Mouse (Mus musculus): ENCODE data around the gene Sorcs3. TPM values are rescaled to one million over a fixed set of nuclear protein-coding genes. Genes with fewer than 3 reads are reported as not detected.

The Sorcs3 gene
- total and polyA plus RNA-seq, 2 experiments from 2014 or later = 18.3 to 25.3 TPM

DNA sequence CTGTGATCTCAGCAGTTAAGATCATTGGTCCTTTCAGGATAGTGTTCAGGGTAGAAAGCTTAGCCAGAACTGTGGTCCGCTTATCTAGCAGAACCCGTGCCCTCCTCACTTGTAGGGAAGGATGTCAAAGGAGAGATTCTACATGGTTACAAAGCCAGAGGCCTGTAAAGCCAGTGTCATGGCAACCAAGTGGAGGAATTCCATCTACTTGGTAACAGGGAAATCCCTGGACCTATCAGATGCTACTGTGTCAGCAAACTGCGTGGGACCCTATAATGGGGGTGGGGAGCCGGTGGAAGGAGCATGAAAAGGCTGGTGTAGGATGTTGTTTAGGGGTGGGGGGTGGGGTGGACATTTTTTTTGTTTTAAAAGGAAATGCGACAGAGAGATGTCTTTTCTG, 57.9 kb downstream of the Sorcs3 start:
- 19% methylated on average over 5 of the region's 5 CpGs for WGBS
- Histone ChIP-seq H3K27me3 (ENCODE audit: insufficient read depth, low read length) (no peaks in the 10 kb centered on the region), H3K4me1 (ENCODE audit: insufficient read depth, low read length) (0 out of 2 replicates have a peak, but pooled peaks cover 4% of the 10 kb centered on the region), H3K4me3 (ENCODE audit: low read depth, low read length) (no peak overlapping the region), H3K4me2 (ENCODE audit: low read depth, low read length, poor library complexity, severe bottlenecking) (no peak overlapping the region), H3K27ac (ENCODE audit: low read depth, low read length) (no peak overlapping the region), H3K36me3 (ENCODE audit: insufficient read depth, low read length) (no peaks in the 10 kb centered on the region), H3K9ac (replicated peaks; ENCODE audit: low read length, poor library complexity, severe bottlenecking) (no peak overlapping the region), H3K9me3 (ENCODE audit: low read length) (no peaks in the 10 kb centered on the region)
- no peak for TF ChIP-seq CTCF (IDR thresholded peaks at IDR 0.05)
- ATAC-seq (ENCODE audit: low FRiP score) (peak; percentile 63; the same call in 1 of the 2 replicates), DNase-seq (ENCODE audit: low spot score) (peak; percentile 24)

DNA sequence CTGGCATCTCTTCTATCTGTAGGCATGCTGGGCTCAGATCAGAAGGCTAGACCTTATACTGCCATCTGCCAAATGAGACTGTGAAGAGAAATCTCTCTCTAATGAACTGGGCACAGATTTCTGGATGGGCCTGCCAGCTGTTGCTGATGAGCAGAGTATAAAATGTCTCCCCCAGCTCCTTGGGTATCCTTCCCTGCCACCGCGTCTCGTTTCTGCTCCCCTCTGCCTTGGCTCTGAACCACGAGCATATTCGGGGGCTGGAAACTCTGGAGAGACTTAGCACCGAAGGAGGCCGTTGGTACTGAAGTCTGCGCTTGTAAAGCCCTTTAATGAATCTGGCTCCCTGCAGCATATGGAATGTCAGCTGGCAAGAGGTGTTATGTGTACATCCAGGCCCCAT, 74.4 kb downstream of the Sorcs3 start:
- no peak for TF ChIP-seq CTCF (IDR thresholded peaks at IDR 0.05)
- H3K27me3 ChIP-seq (ENCODE audit: insufficient read depth, low read length) = no peaks in the 10 kb centered on the region
- ATAC-seq (ENCODE audit: low FRiP score) = no peak
- no peaks in the 10 kb centered on the region for H3K4me1 ChIP-seq (ENCODE audit: insufficient read depth, low read length)
- no peaks in the 10 kb centered on the region for H3K36me3 ChIP-seq (ENCODE audit: insufficient read depth, low read length)
- no peak overlapping the region for H3K9ac ChIP-seq (replicated peaks; ENCODE audit: low read length, poor library complexity, severe bottlenecking)
- no peak overlapping the region for H3K27ac ChIP-seq (ENCODE audit: low read depth, low read length)
- H3K4me2 ChIP-seq (ENCODE audit: low read depth, low read length, poor library complexity, severe bottlenecking) = no peak overlapping the region
- H3K9me3 ChIP-seq (ENCODE audit: low read length) = no peaks in the 10 kb centered on the region
- peak; percentile 40 for DNase-seq (ENCODE audit: low spot score)
- 44% methylated on average over 8 of the region's 8 CpGs for WGBS
- H3K4me3 ChIP-seq (ENCODE audit: low read depth, low read length) = no peak overlapping the region

DNA sequence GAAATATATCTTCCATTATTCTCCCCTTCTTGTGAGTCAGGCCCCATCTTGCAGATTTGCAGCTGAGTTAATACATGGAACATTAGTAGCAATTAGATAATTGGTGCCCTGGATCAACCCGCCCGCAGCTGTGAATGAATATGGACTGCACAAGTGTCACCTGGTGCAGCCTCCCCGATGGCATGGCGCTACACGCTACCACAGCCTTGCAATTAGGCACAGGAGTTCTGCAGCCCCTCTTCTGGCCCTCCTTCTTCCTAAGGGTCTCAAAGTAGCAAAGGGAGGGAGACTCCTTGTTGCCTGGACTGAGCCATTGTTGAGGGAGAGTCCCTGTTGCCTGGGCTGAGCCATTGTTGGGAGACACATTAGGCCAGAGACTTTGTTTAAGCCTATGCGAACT, 76.4 kb downstream of the Sorcs3 start:
- DNase-seq (ENCODE audit: low spot score) (no peak), ATAC-seq (ENCODE audit: low FRiP score) (no peak)
- TF ChIP-seq CTCF (IDR thresholded peaks at IDR 0.05) = no peak

DNA sequence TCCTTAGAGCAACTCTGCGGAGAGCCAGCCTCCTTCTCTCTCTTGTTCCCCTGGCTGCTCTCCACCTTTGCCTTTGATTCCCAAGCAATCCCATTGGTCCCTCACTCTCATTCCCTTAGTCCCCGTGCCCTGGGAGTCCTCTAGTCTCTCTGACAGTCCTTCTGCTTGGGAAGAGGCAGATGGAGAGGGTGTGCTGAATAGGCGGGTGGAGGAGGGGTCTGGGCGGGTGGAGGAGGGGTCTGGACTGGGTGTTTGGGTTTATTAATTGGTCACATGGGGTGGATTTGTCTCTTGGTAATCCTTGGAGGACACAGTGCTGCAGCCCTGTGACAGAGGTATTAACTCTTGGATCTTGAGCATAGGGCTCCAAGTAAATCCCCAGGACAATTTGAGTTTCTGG, 77.4 kb downstream of the Sorcs3 start:
- TF ChIP-seq CTCF (IDR thresholded peaks at IDR 0.05) = no peak
- no peak for ATAC-seq (ENCODE audit: low FRiP score)
- DNase-seq (ENCODE audit: low spot score) = no peak
- Histone ChIP-seq H3K4me3 (ENCODE audit: low read depth, low read length) (no peak overlapping the region), H3K9me3 (ENCODE audit: low read length) (no peaks in the 10 kb centered on the region), H3K4me1 (ENCODE audit: insufficient read depth, low read length) (no peaks in the 10 kb centered on the region), H3K9ac (replicated peaks; ENCODE audit: low read length, poor library complexity, severe bottlenecking) (no peak overlapping the region), H3K27me3 (ENCODE audit: insufficient read depth, low read length) (no peaks in the 10 kb centered on the region), H3K36me3 (ENCODE audit: insufficient read depth, low read length) (no peaks in the 10 kb centered on the region), H3K4me2 (ENCODE audit: low read depth, low read length, poor library complexity, severe bottlenecking) (no peak overlapping the region), H3K27ac (ENCODE audit: low read depth, low read length) (no peak overlapping the region)
- 30% methylated on average over 4 of the region's 4 CpGs for WGBS

More for the DNA sequence above, 76.4 kb downstream of the Sorcs3 start:
- H3K36me3 ChIP-seq (ENCODE audit: insufficient read depth, low read length) = no peaks in the 10 kb centered on the region
- H3K4me1 ChIP-seq (ENCODE audit: insufficient read depth, low read length) = no peaks in the 10 kb centered on the region
- H3K27ac ChIP-seq (ENCODE audit: low read depth, low read length) = no peak overlapping the region
- H3K4me2 ChIP-seq (ENCODE audit: low read depth, low read length, poor library complexity, severe bottlenecking) = no peak overlapping the region
- H3K9ac ChIP-seq (replicated peaks; ENCODE audit: low read length, poor library complexity, severe bottlenecking) = no peak overlapping the region
- H3K27me3 ChIP-seq (ENCODE audit: insufficient read depth, low read length) = no peaks in the 10 kb centered on the region
- H3K9me3 ChIP-seq (ENCODE audit: low read length) = no peaks in the 10 kb centered on the region
- WGBS = 65% methylated on average over 6 of the region's 6 CpGs
- H3K4me3 ChIP-seq (ENCODE audit: low read depth, low read length) = no peak overlapping the region

DNA sequence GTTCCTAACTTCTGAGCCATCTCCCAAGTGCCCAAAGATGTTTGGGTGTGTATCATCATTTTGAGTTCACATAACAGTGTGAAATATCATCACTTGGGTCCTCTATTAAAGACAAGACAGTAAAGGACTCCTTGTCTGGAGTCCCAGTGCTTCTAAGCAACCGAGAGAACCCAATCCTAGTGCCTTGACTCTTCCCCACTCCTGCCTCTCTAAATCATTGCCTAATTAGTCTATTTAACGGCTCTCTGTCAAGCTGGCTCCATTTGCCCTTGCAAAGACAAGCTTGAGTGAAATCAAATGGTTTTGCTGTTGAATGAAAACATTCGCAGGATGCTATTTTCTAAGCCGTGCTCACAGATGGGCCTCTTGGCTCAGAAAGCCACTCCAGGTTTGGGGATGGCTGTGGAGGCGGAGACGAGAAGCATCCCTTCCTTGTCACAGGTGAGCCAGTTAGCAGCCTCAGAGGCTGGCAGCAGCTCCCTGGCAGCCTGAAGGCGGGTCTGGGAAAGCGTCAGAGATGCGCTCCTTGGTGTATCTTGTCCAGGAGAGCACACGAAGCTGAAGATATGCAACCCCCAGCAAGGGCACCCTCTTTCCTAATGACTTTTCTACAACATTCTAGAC, 79.9 kb downstream of the Sorcs3 start:
- no peak for TF ChIP-seq CTCF (IDR thresholded peaks at IDR 0.05)
- no peaks in the 10 kb centered on the region for H3K27me3 ChIP-seq (ENCODE audit: insufficient read depth, low read length)
- no peak for ATAC-seq (ENCODE audit: low FRiP score)
- H3K9me3 ChIP-seq (ENCODE audit: low read length) = no peaks in the 10 kb centered on the region
- no peak for DNase-seq (ENCODE audit: low spot score)
- H3K27ac ChIP-seq (ENCODE audit: low read depth, low read length) = no peak overlapping the region
- WGBS = 81% methylated on average over 10 of the region's 10 CpGs
- H3K4me3 ChIP-seq (ENCODE audit: low read depth, low read length) = no peak overlapping the region
- no peaks in the 10 kb centered on the region for H3K36me3 ChIP-seq (ENCODE audit: insufficient read depth, low read length)
- no peak overlapping the region for H3K9ac ChIP-seq (replicated peaks; ENCODE audit: low read length, poor library complexity, severe bottlenecking)
- no peak overlapping the region for H3K4me2 ChIP-seq (ENCODE audit: low read depth, low read length, poor library complexity, severe bottlenecking)
- no peaks in the 10 kb centered on the region for H3K4me1 ChIP-seq (ENCODE audit: insufficient read depth, low read length)

DNA sequence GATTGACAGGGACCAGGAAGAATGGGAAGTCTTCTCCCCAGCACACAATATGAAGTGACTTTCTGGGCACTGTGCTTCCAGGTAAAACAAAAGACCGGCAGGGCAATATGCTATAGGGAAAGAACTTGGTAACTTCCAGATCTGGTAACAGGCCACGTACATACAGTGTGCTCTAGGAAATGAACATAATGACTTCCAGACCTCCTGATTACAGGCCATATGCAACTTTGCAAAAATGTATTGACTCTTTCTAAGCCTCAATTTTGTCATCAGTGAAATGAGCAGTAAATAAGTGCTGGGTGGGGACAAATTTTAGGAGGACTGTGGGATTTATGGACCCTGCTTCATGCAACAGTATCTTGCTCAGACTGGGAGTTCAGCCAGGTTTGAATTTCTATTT, 88.4 kb downstream of the Sorcs3 start:
- ATAC-seq (ENCODE audit: low FRiP score) = no peak
- no peak for TF ChIP-seq CTCF (IDR thresholded peaks at IDR 0.05)
- no peak overlapping the region for H3K4me2 ChIP-seq (ENCODE audit: low read depth, low read length, poor library complexity, severe bottlenecking)
- H3K27ac ChIP-seq (ENCODE audit: low read depth, low read length) = no peak overlapping the region
- H3K4me1 ChIP-seq (ENCODE audit: insufficient read depth, low read length) = no peaks in the 10 kb centered on the region
- DNase-seq (ENCODE audit: low spot score) = no peak
- 97% methylated on average over 2 of the region's 2 CpGs for WGBS
- no peak overlapping the region for H3K9ac ChIP-seq (replicated peaks; ENCODE audit: low read length, poor library complexity, severe bottlenecking)
- no peaks in the 10 kb centered on the region for H3K9me3 ChIP-seq (ENCODE audit: low read length)
- H3K27me3 ChIP-seq (ENCODE audit: insufficient read depth, low read length) = no peaks in the 10 kb centered on the region
- H3K4me3 ChIP-seq (ENCODE audit: low read depth, low read length) = no peak overlapping the region
- no peaks in the 10 kb centered on the region for H3K36me3 ChIP-seq (ENCODE audit: insufficient read depth, low read length)

Measured in midbrain, postnatal 0 days (tissue).